In the genomic region with DNA sequence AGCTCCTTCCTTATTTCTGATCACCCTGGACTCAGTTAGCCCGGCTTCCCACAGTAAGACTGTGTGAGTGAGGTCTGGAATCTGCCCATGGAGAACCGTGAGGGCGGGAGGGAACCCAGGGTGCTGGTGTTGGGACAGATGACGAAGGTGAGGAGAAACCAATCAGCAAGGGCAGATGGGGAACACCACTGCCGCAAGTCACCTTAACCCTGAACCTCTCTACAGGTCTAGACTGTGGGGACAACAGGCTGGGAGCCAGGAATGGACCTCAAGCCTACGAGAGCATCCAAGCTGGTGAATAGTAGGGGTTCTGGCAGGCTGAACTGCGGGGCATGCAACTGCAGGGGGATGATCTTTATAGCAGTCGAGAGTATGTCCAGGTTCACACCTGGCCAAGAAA, we compare ENCODE assay signal across 23 mouse cellular contexts.
A peak's percentile ranks its signal among the peaks of the same experiment; 100 is the strongest.
DNase-seq lines count a peak whose midpoint lies in the region; ATAC-seq lines count a peak whose summit lies in the region.
"Had no signal": no experiment of that assay in that cellular context is flagged by ENCODE, and none has a peak within 500 bp of the region (broad histone marks: within the 10 kb centered on the region; RNA-seq: fewer than 3 reads in every experiment).

No protein-coding gene starts in this region.

- no peak for ATAC-seq in hindbrain, embryonic 12.5 days (ENCODE audit: low FRiP score)
- ATAC-seq in hindbrain, embryonic 16.5 days, result no peak
- ATAC-seq: forebrain, embryonic 14.5 days; forebrain, postnatal 0 days; intestine, postnatal 0 days; Patski had no signal

- H3K4me1 ChIP-seq in hindbrain, embryonic 12.5 days, result peaks cover 15% of the 10 kb centered on the region
- H3K4me1 ChIP-seq in hindbrain, embryonic 16.5 days (ENCODE audit: control insufficient read depth, insufficient read depth, low read depth, low read length), result peaks cover 18% of the 10 kb centered on the region

- no peaks in the 10 kb centered on the region for H3K9me3 ChIP-seq in hindbrain, embryonic 12.5 days (replicated peaks)
- H3K9me3 ChIP-seq in hindbrain, embryonic 16.5 days (ENCODE audit: control insufficient read depth, low read length), result no peaks in the 10 kb centered on the region
- H3K9me3 ChIP-seq: forebrain, embryonic 10.5 days; heart, embryonic 10.5 days; hindbrain, embryonic 10.5 days had no signal

- 93% methylated on average over 8 of the region's 8 CpGs for WGBS in hindbrain, embryonic 12.5 days
- 89% methylated on average over 8 of the region's 8 CpGs for WGBS in hindbrain, embryonic 16.5 days

- no peak overlapping the region for H3K4me2 ChIP-seq in hindbrain, embryonic 12.5 days (replicated peaks)
- no peak overlapping the region for H3K4me2 ChIP-seq in hindbrain, embryonic 16.5 days (ENCODE audit: low read length)
- H3K4me2 ChIP-seq: hindbrain, embryonic 14.5 days had no signal

- peaks cover 10% of the 10 kb centered on the region; the same call in 1 of the 2 replicates for H3K36me3 ChIP-seq in hindbrain, embryonic 12.5 days
- H3K36me3 ChIP-seq in hindbrain, embryonic 16.5 days (ENCODE audit: control insufficient read depth, insufficient read depth, low read length), result peaks cover 6% of the 10 kb centered on the region
- H3K36me3 ChIP-seq: G1E had no signal

- no peak overlapping the region for H3K4me3 ChIP-seq in hindbrain, embryonic 12.5 days
- H3K4me3 ChIP-seq in hindbrain, embryonic 16.5 days (ENCODE audit: low read length), result no peak overlapping the region
- H3K4me3 ChIP-seq: forebrain, embryonic 10.5 days; heart, adult 2 months; heart, embryonic 10.5 days; hindbrain, embryonic 10.5 days had no signal

- 0 out of 2 replicates have a peak overlapping the region, but pooled peaks have one; percentile 9 for H3K9ac ChIP-seq in hindbrain, embryonic 12.5 days
- no peak overlapping the region for H3K9ac ChIP-seq in hindbrain, embryonic 16.5 days (ENCODE audit: low read depth, low read length)
- H3K9ac ChIP-seq: forebrain, postnatal 0 days; hindbrain, embryonic 14.5 days had no signal

- H3K27ac ChIP-seq in hindbrain, embryonic 12.5 days, result no peak overlapping the region
- no peak overlapping the region for H3K27ac ChIP-seq in hindbrain, embryonic 16.5 days (ENCODE audit: low read depth, low read length)
- H3K27ac ChIP-seq: forebrain, embryonic 10.5 days; heart, adult 2 months; hindbrain, embryonic 10.5 days; hindbrain, embryonic 14.5 days had no signal

- no peaks in the 10 kb centered on the region for H3K27me3 ChIP-seq in hindbrain, embryonic 12.5 days
- no peaks in the 10 kb centered on the region for H3K27me3 ChIP-seq in hindbrain, embryonic 16.5 days (replicated peaks; ENCODE audit: control insufficient read depth, insufficient read depth, low read length)
- H3K27me3 ChIP-seq: CH12.LX, Patski had no signal

- peak; percentile 59 for DNase-seq in cerebellum, adult 11-12 months
- no peak for DNase-seq in cerebellum, adult 9-10 months
- peak; percentile 37 for DNase-seq in cerebellum, adult 8-10 months
- DNase-seq in cerebellum, postnatal 25 days, result peak; percentile 29 to 44
- no peak for DNase-seq in left cerebral cortex, postnatal 25 days (ENCODE audit: low spot score in 2 of 2)
- no peak for DNase-seq in spleen, postnatal 36 days (ENCODE audit: low spot score in 2 of 2)
- DNase-seq: B cell, adult 2 months; forebrain, postnatal 0 days; gastrocnemius, postnatal 36 days; heart, adult 2 months; heart, postnatal 36 days; kidney, adult 2 months had no signal

- intact Hi-C loops in left cerebral cortex, postnatal 25 days (cut with DNase I), result loop anchor here (10.0 kb wide), 1 partner anchor 180 kb away; no protein-coding TSS in a partner anchor

Comparison
In these comparisons a context has a peak if more than half of its experiments do, and no peak if none do; other contexts are left out.
1. DNase-seq: peak in cerebellum, adult 11-12 months (single experiment), cerebellum, adult 8-10 months (single experiment) and cerebellum, postnatal 25 days (2 of 2); none in cerebellum, adult 9-10 months (single experiment), left cerebral cortex, postnatal 25 days (0 of 2) and spleen, postnatal 36 days (0 of 2).